Mouse (Mus musculus) forebrain, postnatal 0 days (tissue): Measurements from ENCODE around the gene Gna14. TPM values are rescaled to one million over a fixed set of nuclear protein-coding genes. Genes with fewer than 3 reads are reported as not detected.

Experiments
- ATAC-seq: fragments of 200-750 bp; cut with Nextera tagmentation; 2 replicates; pipeline ENCODE4 v1.8.0; 2017; ENCODE audit warnings: mild to moderate bottlenecking, moderate library complexity
- DNase-seq: peaks from one replicate; pipeline ENCODE4 v3.0.0-alpha.2; 2015
- H3K27ac ChIP-seq: fragments of 300-500 bp; sonication (generic); 2 replicates; pipeline ENCODE4 v1.5.1; 2014; ENCODE audit warnings: low read depth, mild to moderate bottlenecking, antibody characterized with exemption, low read length, moderate library complexity, mixed read lengths
- H3K27me3 ChIP-seq: fragments of 300-500 bp; sonication (generic); 2 replicates; pipeline ENCODE4 v1.6.1; 2014; ENCODE audit warnings: mild to moderate bottlenecking, low read length, mixed read lengths; ENCODE audit not compliant: insufficient read depth
- H3K36me3 ChIP-seq: fragments of 300-500 bp; sonication (generic); 2 replicates; pipeline ENCODE4 v1.6.1; 2014; ENCODE audit warnings: mild to moderate bottlenecking, moderate library complexity; ENCODE audit not compliant: insufficient read depth
- H3K4me1 ChIP-seq: fragments of 300-500 bp; sonication (generic); 2 replicates; pipeline ENCODE4 v1.6.1; 2014; ENCODE audit warnings: antibody characterized with exemption; ENCODE audit not compliant: insufficient read depth
- H3K4me2 ChIP-seq: fragments of 300-500 bp; sonication (generic); 2 replicates; pipeline ENCODE4 v1.6.1; 2014; ENCODE audit warnings: low read depth, mild to moderate bottlenecking, moderate library complexity
- H3K4me3 ChIP-seq: fragments of 300-500 bp; sonication (generic); 2 replicates; pipeline ENCODE4 v1.5.1; 2014; ENCODE audit warnings: low read depth, low read length, mixed read lengths
- H3K9ac ChIP-seq: fragments of 300-500 bp; sonication (generic); 2 replicates; pipeline ENCODE4 v1.6.1; 2014; ENCODE audit warnings: mild to moderate bottlenecking
- H3K9me3 ChIP-seq: fragments of 300-500 bp; sonication (generic); 2 replicates; pipeline ENCODE4 v1.6.1; 2016; ENCODE audit warnings: low read length
- CTCF ChIP-seq: sonication (generic); IDR thresholded peaks from 2 replicates; pipeline ENCODE4 v1.5.1; 2016; ENCODE audit warnings: antibody characterized with exemption, control low read depth, low read depth
- WGBS: fragments of 180-500 bp; shearing (Covaris S2); extraction: QIAGEN DNeasy Blood & Tissue Kit; methylation state at CpG from one replicate; pipeline ENCODE4 v1.1.7; 2014; 5-methylcytosine and 5-hydroxymethylcytosine counted together
- polyA plus RNA-seq: library from polyadenylated mRNA; unstranded; fragments of >200 nt; fragmentation: Nextera tagmentation; extraction: Ambion mirVana; gene quantifications from 2 replicates; pipeline ENCODE4 v1.2.1, GENCODE M21; 2015
- total RNA-seq: library from RNA; depleted of rRNA; stranded (reverse); fragments of >200 nt; gene quantifications from 2 replicates; pipeline ENCODE4 v1.2.3, GENCODE M21; 2014; rRNA removed

Gna14 gene
- total RNA-seq (0.46 and 0.62 TPM in 2 replicates), polyA plus RNA-seq (0.42 and 0.56 TPM in 2 replicates)

DNA sequence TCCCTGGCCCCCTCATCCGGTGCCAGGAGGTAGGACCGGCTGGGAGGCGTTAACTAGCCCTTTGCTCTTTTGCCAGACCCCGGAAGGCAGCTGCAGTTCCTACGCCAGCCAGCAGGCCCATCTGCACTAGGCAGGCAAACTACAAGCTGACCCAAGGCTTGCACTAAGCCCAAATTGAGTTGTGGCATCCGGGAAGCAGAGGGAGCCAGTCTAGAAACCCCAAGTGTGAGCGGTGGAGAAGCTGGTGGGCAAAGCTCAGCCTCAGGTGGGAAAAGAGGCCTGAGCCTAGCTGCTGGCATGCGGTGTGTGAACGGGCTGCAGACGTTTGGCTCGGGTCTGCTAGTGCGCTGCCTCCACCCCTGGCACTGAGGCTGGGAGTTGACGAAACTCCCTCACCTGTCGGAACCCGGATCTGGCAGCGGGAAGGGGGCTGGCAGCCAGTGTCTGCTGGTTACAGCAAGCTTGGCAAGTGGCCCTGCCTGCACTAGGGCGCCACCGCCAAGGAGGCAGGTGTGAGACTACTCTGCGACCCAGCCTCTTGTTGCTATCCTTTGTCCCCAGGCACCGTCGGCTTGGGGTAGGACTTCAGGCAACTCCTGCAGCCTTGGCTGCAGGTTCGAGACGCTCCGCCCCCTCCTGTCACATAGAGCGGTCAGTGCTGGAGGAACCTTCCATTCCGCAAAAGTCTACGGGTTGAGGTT is at the start of gene Gna14:
Gene Gna14, plus strand, starts transcription at position 232 of the 701 bp plus-strand sequence.
- peak; percentile 70 for ATAC-seq

DNA sequence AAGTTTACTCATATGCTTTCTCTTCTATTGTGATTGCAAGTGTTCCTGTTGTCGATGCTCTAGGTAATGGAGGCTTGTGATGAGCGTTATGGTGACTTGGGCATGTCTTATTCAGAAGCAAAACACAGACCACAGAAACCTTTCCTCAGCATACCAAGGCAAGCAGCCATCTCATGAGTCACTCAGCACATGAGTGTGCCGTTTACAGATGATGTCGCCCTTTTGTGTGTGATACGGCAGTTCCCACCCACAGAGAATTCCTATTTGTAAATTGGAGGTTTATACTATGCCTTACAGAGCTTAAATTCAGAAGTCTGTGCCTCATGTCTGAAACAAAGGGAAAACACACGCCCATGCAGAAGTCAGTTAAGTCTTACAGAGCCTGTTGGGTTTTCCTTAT is 49.0 kb upstream of the Gna14 start:
- ATAC-seq (peak; percentile 59), DNase-seq (peak; percentile 35)
- no peak overlapping the region for H3K4me3 ChIP-seq
- H3K27me3 ChIP-seq: no peaks in the 10 kb centered on the region
- no peak overlapping the region for H3K4me2 ChIP-seq
- no peak for TF ChIP-seq CTCF
- peaks cover 5% of the 10 kb centered on the region; the same call in 1 of the 2 replicates for H3K36me3 ChIP-seq
- no peaks in the 10 kb centered on the region for H3K4me1 ChIP-seq
- H3K9ac ChIP-seq: no peak overlapping the region
- H3K27ac ChIP-seq: no peak overlapping the region
- no peaks in the 10 kb centered on the region for H3K9me3 ChIP-seq
- WGBS: 34% methylated on average over 6 of the region's 6 CpGs

More for the DNA sequence above, at the start of gene Gna14:
- H3K4me1 ChIP-seq: 0 out of 2 replicates have a peak, but pooled peaks cover 8% of the 10 kb centered on the region
- no peaks in the 10 kb centered on the region for H3K36me3 ChIP-seq
- peak within 1 kb of the TSS; percentile 69 for H3K4me2 ChIP-seq
- WGBS: 1% methylated on average over 27 of the region's 27 CpGs
- no peaks in the 10 kb centered on the region for H3K9me3 ChIP-seq
- H3K27me3 ChIP-seq: peaks cover 18% of the 10 kb centered on the region
- no peak within 1 kb of the TSS for H3K27ac ChIP-seq
- peak within 1 kb of the TSS; percentile 25; the same call in 1 of the 2 replicates for H3K9ac ChIP-seq
- peak within 1 kb of the TSS; percentile 37 for H3K4me3 ChIP-seq
- TF ChIP-seq CTCF: peak; percentile 70
- peak; percentile 54 for DNase-seq

DNA sequence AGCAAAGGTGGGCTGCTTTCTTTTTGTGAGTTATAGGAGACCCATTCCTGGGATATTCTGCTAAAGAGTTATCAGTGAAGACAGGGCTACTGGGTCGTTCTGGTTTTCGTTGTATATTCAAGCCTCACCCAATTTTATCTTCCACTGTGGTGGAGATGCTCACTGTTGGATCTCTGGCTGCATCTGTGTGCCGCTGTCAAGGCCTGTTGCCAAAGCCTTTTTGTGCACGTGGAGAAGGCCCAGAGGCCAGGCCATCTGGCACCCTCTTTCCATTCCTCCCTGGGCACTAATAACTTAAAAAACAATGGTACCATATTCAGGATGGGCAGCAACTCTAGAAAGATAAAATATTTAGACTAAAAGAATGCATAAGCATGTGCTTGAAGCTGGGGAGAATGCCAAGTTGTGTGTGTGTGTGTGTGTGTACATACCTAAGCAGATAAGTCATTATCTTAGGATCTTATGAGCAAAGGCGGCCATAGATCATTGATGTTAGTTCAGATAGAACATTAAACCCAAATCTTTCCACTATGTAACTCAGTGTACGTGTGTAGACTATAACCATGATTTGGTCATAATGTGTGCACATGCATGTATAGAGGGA is 45.3 kb upstream of the Gna14 start:
- H3K27ac ChIP-seq: no peak overlapping the region
- no peak for TF ChIP-seq CTCF
- no peaks in the 10 kb centered on the region for H3K9me3 ChIP-seq
- no peak overlapping the region for H3K9ac ChIP-seq
- 78% methylated on average over 6 of the region's 6 CpGs for WGBS
- H3K4me2 ChIP-seq: no peak overlapping the region
- DNase-seq (no peak), ATAC-seq (no peak)
- no peaks in the 10 kb centered on the region for H3K27me3 ChIP-seq
- no peaks in the 10 kb centered on the region for H3K4me1 ChIP-seq
- no peaks in the 10 kb centered on the region; the same call in 1 of the 2 replicates for H3K36me3 ChIP-seq
- H3K4me3 ChIP-seq: no peak overlapping the region

DNA sequence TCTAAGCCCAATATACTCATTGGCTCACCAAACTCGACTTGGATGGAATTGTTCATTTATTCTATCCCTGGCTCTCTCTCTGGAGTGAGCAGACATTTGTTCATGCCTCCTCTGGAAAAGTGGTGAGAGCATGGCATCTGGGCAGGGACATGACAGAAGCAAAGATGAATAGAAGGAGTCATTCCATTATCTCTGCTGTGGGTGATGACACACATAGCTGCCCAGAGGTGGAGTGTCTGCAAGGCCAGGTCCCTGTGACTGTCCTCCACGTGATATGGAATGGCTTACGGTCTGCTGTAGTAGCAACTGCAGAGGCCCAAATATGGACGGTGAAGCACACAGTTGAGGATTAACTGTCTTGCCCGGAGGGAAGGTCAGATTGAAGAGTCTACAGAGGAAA is 41.2 kb upstream of the Gna14 start:
- Histone ChIP-seq H3K9me3 (no peaks in the 10 kb centered on the region), H3K4me2 (no peak overlapping the region), H3K36me3 (no peaks in the 10 kb centered on the region; the same call in 1 of the 2 replicates), H3K4me3 (no peak overlapping the region), H3K9ac (no peak overlapping the region), H3K27me3 (no peaks in the 10 kb centered on the region), H3K27ac (no peak overlapping the region), H3K4me1 (no peaks in the 10 kb centered on the region)
- no peak for ATAC-seq
- no peak for DNase-seq
- 93% methylated on average over 5 of the region's 5 CpGs for WGBS
- TF ChIP-seq CTCF: no peak

DNA sequence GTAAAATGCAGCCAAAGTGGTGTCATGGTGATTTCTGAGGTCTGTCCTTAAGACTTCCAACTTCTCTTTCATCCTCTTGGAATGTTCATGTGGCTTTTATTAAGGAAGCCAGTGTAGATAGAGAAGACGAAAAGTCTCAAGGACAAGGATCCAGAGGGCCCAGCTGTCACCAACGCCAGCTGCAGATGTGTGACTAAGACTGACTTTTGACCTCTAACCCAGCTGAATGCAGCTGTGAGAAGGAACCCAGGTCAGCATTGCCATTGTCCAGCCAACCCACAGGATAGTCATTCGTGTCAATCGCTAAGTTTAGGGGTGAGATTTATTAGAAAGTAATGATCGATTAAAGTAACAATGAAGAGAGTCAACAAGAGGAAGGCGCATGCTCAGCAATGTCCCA is 32.5 kb upstream of the Gna14 start:
- no peaks in the 10 kb centered on the region for H3K27me3 ChIP-seq
- no peak overlapping the region for H3K4me3 ChIP-seq
- no peak overlapping the region for H3K9ac ChIP-seq
- no peak for TF ChIP-seq CTCF
- no peaks in the 10 kb centered on the region for H3K9me3 ChIP-seq
- ATAC-seq (no peak), DNase-seq (no peak)
- H3K36me3 ChIP-seq: no peaks in the 10 kb centered on the region
- H3K4me2 ChIP-seq: no peak overlapping the region
- WGBS: 93% methylated on average over 6 of the region's 6 CpGs
- H3K27ac ChIP-seq: no peak overlapping the region
- no peaks in the 10 kb centered on the region for H3K4me1 ChIP-seq

DNA sequence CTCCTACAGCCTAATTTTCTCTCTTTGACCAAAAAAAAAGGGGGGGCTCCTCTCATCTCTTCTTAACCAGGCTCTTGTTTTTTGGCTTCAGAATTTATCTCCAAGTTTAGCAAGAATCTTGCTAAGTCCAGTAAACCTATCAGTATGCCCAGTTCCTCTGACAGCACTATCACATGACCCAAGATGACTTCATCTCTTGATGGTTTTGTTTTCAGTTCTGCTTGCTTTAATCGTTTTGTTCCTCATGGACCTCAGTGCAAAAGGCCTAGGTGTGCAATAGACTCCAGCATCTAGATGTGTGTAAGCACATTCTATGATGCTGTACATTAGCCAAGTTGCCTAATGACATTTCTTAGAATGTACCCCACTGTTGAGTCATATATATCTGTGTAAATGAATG is 27.8 kb upstream of the Gna14 start:
- ATAC-seq: no peak

DNA sequence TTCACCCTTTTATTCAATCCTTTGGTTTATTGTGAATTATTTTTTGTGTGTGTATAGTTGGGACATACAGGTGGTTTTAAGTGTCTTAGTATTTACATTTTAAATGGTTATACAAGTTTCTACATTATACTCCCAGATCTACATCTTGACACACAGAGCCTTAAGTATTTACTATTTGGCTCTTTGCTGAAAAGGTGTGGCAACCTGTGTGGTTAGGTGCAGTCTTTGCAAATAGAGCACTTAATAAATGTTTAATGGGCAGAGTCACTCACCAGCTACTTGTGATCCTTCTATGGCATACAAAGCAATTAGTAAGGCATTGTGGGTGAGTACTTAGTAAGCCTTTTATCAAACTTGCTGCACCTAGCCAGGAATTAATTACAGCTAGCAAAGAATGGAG is 24.3 kb upstream of the Gna14 start:
- DNase-seq (no peak), ATAC-seq (no peak)
- Histone ChIP-seq H3K27ac (no peak overlapping the region), H3K27me3 (no peaks in the 10 kb centered on the region), H3K4me1 (no peaks in the 10 kb centered on the region), H3K4me2 (no peak overlapping the region), H3K4me3 (no peak overlapping the region), H3K36me3 (no peaks in the 10 kb centered on the region), H3K9ac (no peak overlapping the region), H3K9me3 (no peaks in the 10 kb centered on the region)
- TF ChIP-seq CTCF: no peak

More for the DNA sequence above, 27.8 kb upstream of the Gna14 start:
- no peak overlapping the region for H3K27ac ChIP-seq
- H3K4me3 ChIP-seq: no peak overlapping the region
- no peaks in the 10 kb centered on the region for H3K27me3 ChIP-seq
- no peak for TF ChIP-seq CTCF
- 84% methylated on average over 1 of the region's 1 CpGs for WGBS
- H3K4me1 ChIP-seq: no peaks in the 10 kb centered on the region
- DNase-seq: no peak
- H3K9ac ChIP-seq: no peak overlapping the region
- no peaks in the 10 kb centered on the region for H3K9me3 ChIP-seq
- H3K36me3 ChIP-seq: no peaks in the 10 kb centered on the region
- no peak overlapping the region for H3K4me2 ChIP-seq
